Mouse (Mus musculus): ENCODE results near the gene Nek7.
A peak's percentile ranks its signal among the peaks of the same experiment; 100 is the strongest.

Gene Nek7

DNA sequence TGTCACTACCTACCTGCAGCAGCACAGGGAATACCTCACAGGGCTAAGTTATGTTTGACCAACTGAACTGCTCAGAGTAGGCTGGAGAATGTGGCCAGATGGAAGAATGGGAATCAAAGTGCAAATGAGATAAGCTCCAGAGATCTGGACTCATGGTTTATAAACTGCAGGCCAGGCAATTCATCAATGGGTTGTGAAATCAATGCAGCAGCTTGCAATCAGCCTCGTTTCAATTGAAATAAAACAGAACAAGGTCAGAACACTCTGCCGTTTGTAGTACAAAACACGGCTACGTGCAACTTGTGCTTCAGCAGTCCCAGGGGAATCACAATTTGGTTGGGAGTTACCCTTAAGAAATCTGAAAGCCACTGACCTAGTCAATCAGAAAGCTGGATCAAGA lies 109.4 kb downstream of the Nek7 start:
- no peak for DNase-seq (ENCODE audit: low read depth, low spot score)

- DNase-seq (ENCODE audit: low read depth, low spot score): no peak
Observed at GRCm38 (mm10) chr1:138507446-138508043, 112.4 kb downstream of the Nek7 start.

DNA sequence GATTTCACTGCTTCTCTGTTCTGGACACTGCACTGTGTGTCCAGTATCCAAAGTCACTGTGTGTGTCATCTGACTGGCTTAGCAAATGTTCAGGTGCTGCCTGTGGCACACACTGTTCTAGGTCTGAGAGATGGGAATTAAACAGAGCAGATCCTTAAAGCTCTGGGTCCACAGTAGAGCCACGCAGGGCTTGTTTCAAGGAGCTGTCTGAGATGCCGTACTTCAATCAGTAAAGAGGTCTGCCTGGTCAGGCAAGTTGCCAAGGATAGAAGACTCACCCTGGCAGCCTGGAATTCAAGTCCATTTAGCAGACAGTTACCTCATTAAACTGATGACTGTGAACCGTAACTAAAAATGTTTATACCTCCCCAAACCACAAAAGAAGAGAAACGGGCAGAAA lies 112.9 kb downstream of the Nek7 start:
- no peak for DNase-seq (ENCODE audit: low read depth, low spot score)

GRCm38 (mm10) chr1:138504228-138504627 lies 115.7 kb downstream of the Nek7 start:
- peak; percentile 30 for DNase-seq (ENCODE audit: low read depth, low spot score)

DNA sequence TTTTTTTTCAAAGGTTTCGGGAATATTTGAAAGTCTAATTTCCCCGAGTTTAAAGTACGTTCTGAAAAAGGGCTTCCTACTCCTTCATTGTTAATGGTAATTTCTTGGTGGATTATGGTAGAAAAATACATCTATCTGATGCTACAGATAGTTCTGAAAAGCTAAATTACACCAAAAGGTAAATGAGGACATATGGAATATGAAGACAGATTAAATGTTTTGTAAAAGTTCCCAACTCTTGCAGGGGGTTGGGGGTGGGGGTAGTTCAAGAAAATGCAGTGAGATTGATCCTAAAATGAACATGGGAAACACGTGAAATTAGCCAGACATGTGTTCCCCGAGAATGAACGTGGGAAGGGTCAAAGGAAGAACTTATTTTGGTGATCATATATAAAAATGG lies 119.2 kb downstream of the Nek7 start:
- DNase-seq (ENCODE audit: low read depth, low spot score): no peak

DNA sequence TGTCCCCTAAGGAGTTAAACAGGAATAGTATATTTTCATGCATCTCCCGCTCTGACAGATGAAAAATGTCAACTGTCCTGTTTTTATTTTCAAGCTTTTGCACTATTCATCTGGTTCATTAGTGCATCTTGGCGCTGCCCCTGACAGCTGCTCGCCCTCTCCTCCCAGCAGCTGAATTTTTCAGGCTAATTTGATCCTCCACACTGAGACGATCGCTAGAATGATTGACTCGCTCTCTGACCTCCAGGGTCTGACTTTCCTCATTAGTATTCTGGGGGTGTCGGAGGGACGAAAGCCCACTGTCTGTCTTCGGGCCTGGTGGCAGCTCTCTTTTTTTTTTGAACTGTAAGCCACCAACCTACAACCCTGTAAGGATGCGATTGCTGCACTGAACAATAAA lies 119.8 kb downstream of the Nek7 start:
- DNase-seq (ENCODE audit: low read depth, low spot score): no peak

DNA sequence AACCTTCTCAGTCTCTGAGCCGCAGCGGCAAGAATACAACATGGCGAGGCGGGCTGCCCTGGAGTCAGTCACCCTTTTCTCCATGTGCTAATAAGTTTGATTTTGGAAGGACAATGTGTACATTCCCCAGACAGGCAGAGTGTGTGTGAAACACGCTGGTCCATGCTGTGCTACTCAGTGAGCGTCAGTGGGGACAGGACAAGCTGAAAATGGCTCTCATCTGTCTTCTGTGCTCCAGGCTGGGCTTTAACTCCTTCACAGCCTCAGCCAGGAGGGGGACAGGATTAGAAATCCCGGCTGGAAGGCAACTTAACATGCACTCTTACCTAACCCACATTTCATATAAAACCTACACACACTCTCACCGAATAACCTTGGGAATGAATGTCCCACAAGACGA lies 120.5 kb downstream of the Nek7 start:
- DNase-seq (ENCODE audit: low read depth, low spot score): no peak

GRCm38 (mm10) chr1:138491382-138492097 lies 128.4 kb downstream of the Nek7 start:
- DNase-seq (ENCODE audit: low read depth, low spot score): no peak

DNA sequence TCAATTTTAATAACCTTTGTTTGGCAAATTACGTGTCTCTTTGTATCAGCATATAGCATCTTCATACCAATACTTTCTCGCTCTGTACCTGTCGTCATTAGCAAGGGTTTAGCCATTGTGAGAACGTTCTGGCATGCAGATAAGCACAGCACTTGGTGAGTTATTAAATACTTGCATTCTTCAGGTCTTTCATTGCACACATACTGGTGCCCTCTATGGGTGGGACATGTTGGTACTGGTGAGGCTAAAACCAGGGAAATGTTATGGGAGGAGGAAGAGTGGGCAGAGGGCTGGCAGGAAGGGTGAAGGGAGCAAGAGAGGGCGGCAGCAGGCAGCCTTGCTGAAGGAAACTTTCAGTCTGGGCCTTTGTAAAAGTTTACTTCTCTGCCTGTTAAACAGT lies 132.4 kb downstream of the Nek7 start:
- DNase-seq (ENCODE audit: low read depth, low spot score): no peak

DNA sequence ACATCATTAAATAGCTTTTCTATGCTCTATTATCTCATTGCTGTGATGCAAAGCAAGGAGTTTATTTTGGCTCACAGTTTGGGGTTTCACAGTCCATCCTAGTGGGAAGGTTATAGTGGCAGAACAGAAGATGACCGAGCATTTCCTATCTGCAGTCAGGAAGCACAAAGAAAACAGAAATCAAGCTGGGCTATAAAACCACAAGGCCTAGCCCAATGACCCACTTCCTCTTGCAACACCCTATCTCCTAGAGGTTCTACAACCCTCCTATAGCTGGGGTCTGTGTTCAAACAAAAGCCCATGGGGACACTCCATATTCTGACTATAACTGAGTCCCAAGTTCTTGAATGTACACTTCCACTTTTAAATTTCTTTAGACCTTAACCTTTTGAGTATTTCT lies 139.2 kb downstream of the Nek7 start:
- no peak for DNase-seq (ENCODE audit: low read depth, low spot score)

DNA sequence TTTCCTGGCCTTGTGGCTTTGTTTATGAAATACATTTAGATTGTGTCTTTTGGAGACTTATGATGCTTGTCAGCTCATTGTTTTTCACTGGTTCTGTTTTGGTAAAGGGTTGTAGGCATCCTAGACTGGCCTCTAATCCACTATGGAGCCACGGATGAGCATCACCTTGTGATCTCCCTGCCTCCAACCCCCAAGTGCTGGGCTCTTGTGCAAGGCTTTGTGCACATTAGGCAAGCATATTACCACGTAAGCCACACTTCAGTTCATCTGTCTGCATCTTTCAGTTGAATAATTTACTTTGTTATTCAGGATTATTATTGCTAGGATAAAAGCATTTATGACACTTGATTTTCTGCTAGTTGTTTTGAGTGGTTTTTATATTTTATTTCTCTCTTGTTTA lies 154.6 kb downstream of the Nek7 start:
- no peak for DNase-seq (ENCODE audit: low read depth, low spot score)

DNA sequence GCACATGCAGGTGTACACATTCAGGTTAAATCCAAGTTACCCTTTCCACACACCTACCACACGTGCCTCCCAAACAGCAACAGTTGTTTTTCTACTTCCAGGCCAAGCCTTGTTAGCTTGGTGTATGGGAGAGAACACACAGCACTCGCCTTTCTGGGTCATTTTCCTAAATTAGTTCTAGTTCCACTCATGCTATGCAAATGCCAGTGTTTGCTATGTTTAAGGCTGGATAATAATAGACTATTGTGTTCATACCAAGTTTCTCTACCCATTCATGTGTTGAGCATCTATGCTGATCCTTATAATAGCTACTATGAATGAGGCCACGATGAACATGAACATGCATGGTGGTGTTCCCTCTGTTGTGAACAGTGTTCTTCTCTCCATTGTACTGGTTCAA lies 158.5 kb downstream of the Nek7 start:
- no peak for DNase-seq (ENCODE audit: low read depth, low spot score)

GRCm38 (mm10) chr1:138449476-138449851 lies 170.5 kb downstream of the Nek7 start:
- DNase-seq (ENCODE audit: low read depth, low spot score): no peak

DNA sequence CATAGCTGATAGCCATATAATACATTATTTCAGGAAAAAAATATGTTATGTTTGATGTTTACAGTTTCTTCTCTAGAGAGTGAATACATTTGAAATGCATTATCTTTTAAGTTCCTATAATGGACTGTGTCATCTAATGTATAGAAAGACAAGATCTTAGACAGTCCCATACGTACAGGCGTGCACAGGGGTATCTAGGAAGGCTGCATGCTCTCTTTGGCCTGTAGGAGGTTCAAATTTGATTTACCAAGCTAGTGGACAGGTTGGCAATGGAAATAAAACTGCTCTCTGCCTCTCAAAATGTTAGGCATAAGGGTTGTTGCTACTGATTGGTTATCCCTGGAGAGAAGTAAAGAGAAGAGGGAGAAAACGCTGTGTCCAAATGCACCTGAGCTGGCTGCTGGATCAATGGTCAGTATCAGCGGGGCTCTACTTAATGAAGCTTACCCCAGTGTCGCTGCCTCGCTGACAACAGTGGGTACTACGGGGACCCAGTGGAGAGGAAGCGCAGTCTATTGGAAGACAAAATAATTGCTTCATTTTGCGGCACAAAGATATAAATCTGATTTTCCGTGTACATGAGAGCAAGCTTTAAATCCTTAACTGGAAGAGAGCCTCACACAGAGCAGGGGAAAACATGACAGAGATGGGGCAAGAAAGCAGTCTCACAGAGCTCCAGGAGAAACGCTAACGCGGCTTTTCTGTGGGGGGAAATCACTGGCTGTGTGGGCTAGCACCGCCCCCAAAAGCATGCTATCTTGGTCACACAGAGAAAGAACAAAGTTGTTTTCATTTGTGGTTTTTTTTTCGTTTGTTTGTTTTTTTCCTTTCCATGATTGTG lies 171.1 kb downstream of the Nek7 start:
- no peak for DNase-seq (ENCODE audit: low read depth, low spot score)

GRCm38 (mm10) chr1:138446846-138447245 lies 173.1 kb downstream of the Nek7 start:
- DNase-seq (ENCODE audit: low read depth, low spot score): no peak
